Mouse (Mus musculus) stomach, embryonic 16.5 days (tissue): ENCODE results near the gene Trmt1. TPM values are rescaled to one million over a fixed set of nuclear protein-coding genes. Genes with fewer than 3 reads are reported as not detected.
A peak's percentile ranks its signal among the peaks of the same experiment; 100 is the strongest.

ENCODE experiments used
- ATAC-seq: fragments of 200-750 bp; cut with Nextera tagmentation; 2 replicates; pipeline ENCODE4 v1.8.0; 2017; ENCODE audit warnings: moderate number of reproducible peaks, moderate TSS enrichment; ENCODE audit not compliant: insufficient read depth, low FRiP score
- H3K27ac ChIP-seq: fragments of 300-500 bp; sonication (generic); 2 replicates; pipeline ENCODE4 v1.5.1; 2014; ENCODE audit warnings: low read length
- H3K27me3 ChIP-seq: fragments of 300-500 bp; sonication (generic); 2 replicates; pipeline ENCODE4 v1.6.1; 2014; ENCODE audit warnings: low read length, control low read depth, mixed read lengths; ENCODE audit not compliant: control insufficient read depth, insufficient read depth
- H3K36me3 ChIP-seq: fragments of 300-500 bp; sonication (generic); 2 replicates; pipeline ENCODE4 v1.6.1; 2014; ENCODE audit warnings: low read length; ENCODE audit not compliant: control insufficient read depth, insufficient read depth
- H3K4me1 ChIP-seq: fragments of 300-500 bp; sonication (generic); 2 replicates; pipeline ENCODE4 v1.6.1; 2014; ENCODE audit warnings: low read length, control low read depth, mixed read lengths; ENCODE audit not compliant: control insufficient read depth, insufficient read depth
- H3K4me2 ChIP-seq: fragments of 300-500 bp; sonication (generic); 2 replicates; pipeline ENCODE4 v1.6.1; 2014; ENCODE audit warnings: low read depth, low read length, mixed read lengths
- H3K4me3 ChIP-seq: fragments of 300-500 bp; sonication (generic); replicated peaks from 2 replicates; pipeline ENCODE4 v1.5.1; 2014; ENCODE audit warnings: mild to moderate bottlenecking, low read length
- H3K9ac ChIP-seq: fragments of 300-500 bp; sonication (generic); 2 replicates; pipeline ENCODE4 v1.6.1; 2014; ENCODE audit warnings: low read length
- H3K9me3 ChIP-seq: fragments of 300-500 bp; sonication (generic); replicated peaks from 2 replicates; pipeline ENCODE4 v1.6.1; 2016; ENCODE audit warnings: low read length, control low read depth; ENCODE audit not compliant: control insufficient read depth
- WGBS: fragments of 180-500 bp; shearing (Covaris S2); extraction: QIAGEN DNeasy Blood & Tissue Kit; methylation state at CpG from one replicate; pipeline ENCODE4 v1.1.7; 2014; 5-methylcytosine and 5-hydroxymethylcytosine counted together
- polyA plus RNA-seq: library from polyadenylated mRNA; unstranded; fragments of >200 nt; fragmentation: Nextera tagmentation; extraction: Ambion mirVana; gene quantifications from 2 replicates; pipeline ENCODE4 v1.2.1, GENCODE M21; 2015

Gene Trmt1
- polyA plus RNA-seq, 1 experiment from 2014 or later = 53.7 TPM

- WGBS = 44% methylated on average over 10 of the region's 10 CpGs
- peak overlapping the region; percentile 13; the same call in 1 of the 2 replicates for H3K9ac ChIP-seq
- H3K9me3 ChIP-seq = no peaks in the 10 kb centered on the region
- no peaks in the 10 kb centered on the region for H3K36me3 ChIP-seq
- H3K4me2 ChIP-seq = no peak overlapping the region
- H3K4me3 ChIP-seq = no peak overlapping the region
- ATAC-seq = no peak
- no peaks in the 10 kb centered on the region for H3K27me3 ChIP-seq
- H3K4me1 ChIP-seq = peaks cover 59% of the 10 kb centered on the region
- no peak overlapping the region for H3K27ac ChIP-seq
Measured at GRCm38 (mm10) chr8:84738266-84738665, 52.2 kb downstream of the Trmt1 start.

GRCm38 (mm10) chr8:84738715-84739400 lies 52.8 kb downstream of the Trmt1 start:
- Histone ChIP-seq H3K27ac (0 out of 2 replicates have a peak overlapping the region, but pooled peaks have one; percentile 12), H3K4me1 (peaks cover 60% of the 10 kb centered on the region)

GRCm38 (mm10) chr8:84739401-84739742 lies 53.3 kb downstream of the Trmt1 start:
- no peaks in the 10 kb centered on the region for H3K27me3 ChIP-seq
- H3K4me3 ChIP-seq = no peak overlapping the region
- H3K36me3 ChIP-seq = no peaks in the 10 kb centered on the region
- H3K9ac ChIP-seq = 0 out of 2 replicates have a peak overlapping the region, but pooled peaks have one; percentile 3
- no peaks in the 10 kb centered on the region for H3K9me3 ChIP-seq
- no peak overlapping the region for H3K4me2 ChIP-seq
- H3K27ac ChIP-seq = 0 out of 2 replicates have a peak overlapping the region, but pooled peaks have one; percentile 12
- WGBS = 7% methylated on average over 1 of the region's 1 CpGs
- no peak for ATAC-seq
- H3K4me1 ChIP-seq = peaks cover 65% of the 10 kb centered on the region

More at GRCm38 (mm10) chr8:84738715-84739400, 52.8 kb downstream of the Trmt1 start:
- no peaks in the 10 kb centered on the region for H3K9me3 ChIP-seq
- no peak overlapping the region for H3K4me2 ChIP-seq
- H3K27me3 ChIP-seq = no peaks in the 10 kb centered on the region
- no peak for ATAC-seq
- H3K9ac ChIP-seq = peak overlapping the region; percentile 13; the same call in 1 of the 2 replicates
- H3K36me3 ChIP-seq = no peaks in the 10 kb centered on the region
- WGBS = 65% methylated on average over 10 of the region's 10 CpGs
- H3K4me3 ChIP-seq = no peak overlapping the region

GRCm38 (mm10) chr8:84740895-84741843 lies 55.1 kb downstream of the Trmt1 start:
- peaks cover 82% of the 10 kb centered on the region for H3K4me1 ChIP-seq
- H3K9me3 ChIP-seq = no peaks in the 10 kb centered on the region
- H3K36me3 ChIP-seq = peaks cover under 1% of the 10 kb centered on the region; the same call in 1 of the 2 replicates
- peak overlapping the region; percentile 95 for H3K27ac ChIP-seq
- no peak overlapping the region; the same call in 1 of the 2 replicates for H3K4me2 ChIP-seq
- WGBS = 54% methylated on average over 13 of the region's 13 CpGs
- H3K9ac ChIP-seq = peak overlapping the region; percentile 69
- no peaks in the 10 kb centered on the region for H3K27me3 ChIP-seq
- ATAC-seq = no peak
- H3K4me3 ChIP-seq = no peak overlapping the region

GRCm38 (mm10) chr8:84742171-84743053 lies 56.3 kb downstream of the Trmt1 start:
- Histone ChIP-seq H3K4me2 (peak overlapping the region; percentile 52), H3K36me3 (peaks cover 4% of the 10 kb centered on the region; the same call in 1 of the 2 replicates), H3K9ac (peak overlapping the region; percentile 69), H3K4me3 (peak overlapping the region; percentile 25), H3K27ac (peak overlapping the region; percentile 95), H3K27me3 (no peaks in the 10 kb centered on the region), H3K9me3 (no peaks in the 10 kb centered on the region), H3K4me1 (peaks cover 83% of the 10 kb centered on the region)
- peak; percentile 80 for ATAC-seq
- 24% methylated on average over 32 of the region's 32 CpGs for WGBS

- ATAC-seq = no peak
- Histone ChIP-seq H3K9me3 (no peaks in the 10 kb centered on the region), H3K9ac (peak overlapping the region; percentile 69), H3K4me3 (peak overlapping the region; percentile 25), H3K4me2 (peak overlapping the region; percentile 52), H3K36me3 (peaks cover 4% of the 10 kb centered on the region; the same call in 1 of the 2 replicates), H3K4me1 (peaks cover 79% of the 10 kb centered on the region), H3K27ac (peak overlapping the region; percentile 95), H3K27me3 (no peaks in the 10 kb centered on the region)
- 22% methylated on average over 10 of the region's 10 CpGs for WGBS
Measured at GRCm38 (mm10) chr8:84743054-84743415, 56.9 kb downstream of the Trmt1 start.

- ATAC-seq = peak; percentile 27
- H3K4me1 ChIP-seq = peaks cover 74% of the 10 kb centered on the region
- peak overlapping the region; percentile 95 for H3K27ac ChIP-seq
- no peak overlapping the region for H3K4me3 ChIP-seq
- peak overlapping the region; percentile 52 for H3K4me2 ChIP-seq
- WGBS = 19% methylated on average over 17 of the region's 17 CpGs
- peaks cover 4% of the 10 kb centered on the region; the same call in 1 of the 2 replicates for H3K36me3 ChIP-seq
- no peaks in the 10 kb centered on the region for H3K27me3 ChIP-seq
- peak overlapping the region; percentile 44; the same call in 1 of the 2 replicates for H3K9ac ChIP-seq
- H3K9me3 ChIP-seq = no peaks in the 10 kb centered on the region
Measured at GRCm38 (mm10) chr8:84743517-84744420, 57.7 kb downstream of the Trmt1 start.
